Mouse (Mus musculus): ENCODE measurements around the gene Avil.
"Not testable (repeated sequence)": the region's sequence is repeated elsewhere in the genome, so short reads cannot be mapped to it uniquely, and the experiment has no call there.

Avil gene

GRCm38 (mm10) chr10:127059968-127060916, 59.7 kb downstream of the Avil start, which contains the start of gene March9:
TSS of gene March9 (minus strand) at chr10:127060184.
- DNase-seq = peak; percentile 69 to 74

GRCm38 (mm10) chr10:127061085-127061484, 60.6 kb downstream of the Avil start:
- no peak for DNase-seq

GRCm38 (mm10) chr10:127061513-127061912, 61.0 kb downstream of the Avil start:
- DNase-seq = no peak

DNA sequence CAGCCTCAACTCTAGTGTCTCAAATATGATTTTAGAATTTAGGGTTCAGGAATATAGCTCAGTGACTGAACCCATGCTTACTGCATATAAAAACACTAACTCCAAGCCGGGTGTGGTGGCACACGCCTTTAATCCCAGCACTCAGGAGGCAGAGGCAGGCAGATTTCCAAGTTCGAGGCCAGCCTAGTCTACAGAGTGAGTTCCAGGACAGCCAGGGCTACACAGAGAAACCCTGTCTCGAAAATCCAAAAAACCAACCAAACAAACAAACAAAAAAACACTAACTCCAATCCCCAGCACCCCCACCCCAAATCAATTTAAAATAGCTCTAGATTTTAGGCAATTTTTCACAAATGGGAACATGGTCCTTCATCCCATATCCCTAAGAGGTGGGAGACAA, 61.6 kb downstream of the Avil start:
- DNase-seq = not testable (repeated sequence)

DNA sequence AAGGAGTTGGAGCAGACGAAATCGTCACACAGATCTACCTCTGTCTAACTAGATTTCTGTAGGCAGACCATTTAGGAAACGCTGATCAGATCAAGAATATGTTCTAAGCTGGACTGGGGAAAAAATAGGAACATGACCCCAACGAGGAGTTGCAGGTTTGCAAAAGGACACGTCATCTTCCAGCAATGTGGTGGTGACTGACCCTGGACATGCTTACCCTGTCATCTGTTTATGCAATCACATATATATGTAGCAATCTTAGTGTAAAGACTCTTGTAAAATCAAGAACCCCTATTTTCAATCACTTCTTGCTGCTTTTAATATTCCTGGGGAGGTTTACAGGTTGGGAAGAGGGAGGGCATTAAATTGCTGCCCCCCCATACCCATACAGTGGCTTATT, 62.0 kb downstream of the Avil start:
- DNase-seq = no peak

GRCm38 (mm10) chr10:127063239-127063872, 62.8 kb downstream of the Avil start, which contains the start of gene Cdk4:
TSS of gene Cdk4 (plus strand) at chr10:127063534.
- DNase-seq = peak; percentile 96 to 98

- DNase-seq = no peak
Observed at GRCm38 (mm10) chr10:127063913-127064870, 63.7 kb downstream of the Avil start.

DNA sequence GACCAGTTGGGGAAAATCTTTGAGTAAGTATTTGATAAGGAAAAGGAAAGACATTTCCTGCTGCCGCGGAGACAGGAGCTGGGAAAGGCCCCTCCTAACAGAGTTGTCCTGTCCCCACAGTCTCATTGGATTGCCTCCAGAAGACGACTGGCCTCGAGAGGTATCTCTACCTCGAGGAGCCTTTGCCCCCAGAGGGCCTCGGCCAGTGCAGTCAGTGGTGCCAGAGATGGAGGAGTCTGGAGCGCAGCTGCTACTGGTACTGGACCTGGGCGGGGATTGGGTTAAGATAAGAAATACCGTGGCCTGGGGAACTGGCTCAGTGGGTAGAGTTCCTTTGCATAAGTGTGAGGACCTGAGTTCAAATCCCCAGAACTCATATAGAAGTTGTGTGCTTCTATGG, 65.5 kb downstream of the Avil start:
- DNase-seq = no peak

DNA sequence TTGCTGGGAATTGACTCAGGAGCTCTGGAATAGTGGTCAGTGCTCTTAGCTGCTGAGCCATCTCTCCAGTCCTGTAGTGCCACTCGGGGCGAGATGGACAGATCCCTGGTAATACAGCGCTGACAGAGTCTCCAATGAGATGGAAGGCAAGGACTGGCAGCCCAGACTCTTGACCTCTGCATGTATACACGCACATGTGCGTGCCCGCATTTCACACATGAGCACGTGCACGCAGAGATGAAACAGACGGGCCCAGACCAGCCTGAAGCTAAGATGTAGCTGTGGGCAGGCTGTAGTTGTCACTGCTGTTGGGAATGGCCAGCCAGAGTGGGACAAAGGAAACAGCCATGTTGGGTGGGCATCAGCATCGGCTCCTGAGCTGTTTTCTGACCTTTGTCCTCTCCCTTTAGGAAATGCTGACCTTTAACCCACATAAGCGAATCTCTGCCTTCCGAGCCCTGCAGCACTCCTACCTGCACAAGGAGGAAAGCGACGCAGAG, 66.1 kb downstream of the Avil start:
- DNase-seq = no peak

DNA sequence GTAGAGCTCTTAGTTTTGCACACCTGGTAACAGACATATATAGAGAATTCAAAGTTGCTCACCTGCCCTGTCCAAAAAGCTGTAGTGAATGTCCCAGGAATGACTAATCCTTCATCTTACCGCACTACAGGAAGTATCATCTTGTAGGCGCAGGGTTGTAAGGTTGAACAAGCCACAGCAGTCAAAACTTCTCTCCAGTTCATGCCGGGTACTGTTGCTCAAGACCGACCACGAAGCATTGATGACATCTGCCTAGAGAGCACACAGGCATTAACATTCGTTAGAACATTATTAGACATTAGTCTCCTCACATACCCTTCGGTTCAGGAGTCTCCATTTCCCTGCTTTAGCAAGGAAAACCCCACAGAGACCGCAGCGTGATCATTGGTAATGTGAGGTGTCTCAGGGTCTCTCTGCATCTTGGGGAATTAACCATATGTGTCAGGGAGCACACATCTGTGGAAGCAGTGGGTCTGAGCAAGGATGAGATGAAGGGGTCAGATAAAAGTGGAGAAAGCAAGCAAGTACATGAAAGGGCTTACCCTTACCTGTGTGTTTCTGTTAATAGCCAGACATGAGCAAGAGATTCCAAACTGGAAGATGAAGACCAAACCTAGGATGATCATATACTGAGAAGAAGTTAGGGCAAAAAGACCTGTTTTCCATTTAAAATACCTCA, 68.0 kb downstream of the Avil start:
- no peak for DNase-seq

DNA sequence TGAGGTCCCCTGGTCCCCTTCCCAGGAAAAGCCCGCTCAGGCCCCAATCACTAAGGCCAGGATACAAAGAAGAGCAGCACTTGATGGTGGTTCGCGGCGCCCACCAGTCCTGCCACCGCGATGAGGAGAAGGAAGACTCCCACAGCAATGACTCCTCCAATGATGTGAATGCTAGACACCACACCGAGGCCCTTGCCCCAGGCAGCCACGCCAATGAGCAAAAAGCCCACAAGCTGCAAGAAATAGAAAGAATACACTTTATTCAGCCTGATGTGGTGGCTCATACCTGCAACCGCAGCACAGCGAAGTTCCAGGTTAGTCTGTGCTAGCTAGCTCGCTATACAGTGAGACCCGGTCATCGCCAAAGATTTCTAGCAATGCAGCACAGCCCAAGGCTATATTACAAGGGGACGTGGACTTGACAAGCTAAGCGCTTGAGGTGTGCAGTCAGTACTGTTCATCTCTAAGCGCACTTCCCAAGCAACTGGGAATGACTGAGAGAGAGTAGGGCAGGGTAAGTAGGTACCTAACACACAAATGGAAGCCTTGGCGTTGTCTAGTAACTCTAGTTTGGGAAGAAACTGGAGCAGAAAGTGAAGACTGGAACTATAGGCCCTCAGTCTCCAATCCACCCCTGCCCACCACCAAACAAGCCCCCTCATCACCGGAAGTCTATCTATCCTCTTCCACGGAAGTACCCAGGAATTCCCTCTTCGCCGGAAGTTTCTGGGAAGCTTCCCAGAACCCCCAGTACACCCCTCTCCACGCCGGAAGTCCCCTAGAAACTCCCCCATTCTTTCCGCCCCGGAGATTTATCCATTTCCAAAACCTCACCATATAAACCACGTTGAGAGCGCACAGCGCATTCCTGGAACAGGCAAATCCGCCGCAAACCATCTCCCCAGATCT, 69.0 kb downstream of the Avil start:
- no peak for DNase-seq

All from B cell, adult 2 months (primary cell).